Mouse (Mus musculus) liver, adult 2 months (tissue): ENCODE data around the gene Hal.

ENCODE experiments used
- CTCF ChIP-seq: fragments of 200-500 bp; IDR thresholded peaks from 2 replicates; pipeline ENCODE4 v1.5.1; 2011; ENCODE audit warnings: low read depth, low read length, control low read depth
- POLR2A ChIP-seq: fragments of 200-500 bp; IDR thresholded peaks from 2 replicates; pipeline ENCODE4 v1.6.1; 2011; ENCODE audit warnings: low read length, control low read depth; ENCODE audit not compliant: insufficient read depth; ENCODE audit errors: extremely low read depth

DNA sequence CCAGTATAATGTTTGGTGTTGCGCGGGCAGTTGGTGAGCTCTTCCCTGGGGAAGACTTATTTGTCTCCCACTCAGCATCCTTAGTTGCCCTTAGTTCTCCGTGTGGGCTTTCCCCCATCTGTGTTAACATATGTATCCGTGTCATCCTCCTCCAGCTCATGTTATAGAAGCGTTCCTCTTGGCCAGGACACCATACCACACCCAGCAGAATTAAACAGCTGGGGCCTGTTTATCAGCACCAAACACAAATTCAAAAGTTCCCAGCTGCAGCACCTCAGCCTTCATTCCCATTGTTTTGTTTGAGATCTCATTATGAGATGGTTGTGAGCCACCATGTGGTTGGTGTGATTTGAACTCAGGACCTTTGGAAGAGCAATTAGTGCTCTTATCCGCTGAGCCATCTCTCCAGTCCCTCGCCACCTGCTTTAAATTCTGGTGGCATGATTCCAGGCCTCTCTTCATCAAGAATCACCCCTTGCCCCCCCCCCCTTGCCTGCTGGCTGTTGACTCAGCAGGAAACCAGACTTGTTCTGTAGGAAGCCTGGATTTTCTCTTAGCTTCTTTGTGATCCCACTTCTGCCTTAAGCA, 19.9 kb downstream of the Hal start:
- no peak for TF ChIP-seq POLR2A
- no peak for TF ChIP-seq CTCF
